Mouse (Mus musculus): ENCODE results near the gene Tmcc3.
"Not testable (repeated sequence)": the region's sequence is repeated elsewhere in the genome, so short reads cannot be mapped to it uniquely, and the experiment has no call there.

The Tmcc3 gene

DNA sequence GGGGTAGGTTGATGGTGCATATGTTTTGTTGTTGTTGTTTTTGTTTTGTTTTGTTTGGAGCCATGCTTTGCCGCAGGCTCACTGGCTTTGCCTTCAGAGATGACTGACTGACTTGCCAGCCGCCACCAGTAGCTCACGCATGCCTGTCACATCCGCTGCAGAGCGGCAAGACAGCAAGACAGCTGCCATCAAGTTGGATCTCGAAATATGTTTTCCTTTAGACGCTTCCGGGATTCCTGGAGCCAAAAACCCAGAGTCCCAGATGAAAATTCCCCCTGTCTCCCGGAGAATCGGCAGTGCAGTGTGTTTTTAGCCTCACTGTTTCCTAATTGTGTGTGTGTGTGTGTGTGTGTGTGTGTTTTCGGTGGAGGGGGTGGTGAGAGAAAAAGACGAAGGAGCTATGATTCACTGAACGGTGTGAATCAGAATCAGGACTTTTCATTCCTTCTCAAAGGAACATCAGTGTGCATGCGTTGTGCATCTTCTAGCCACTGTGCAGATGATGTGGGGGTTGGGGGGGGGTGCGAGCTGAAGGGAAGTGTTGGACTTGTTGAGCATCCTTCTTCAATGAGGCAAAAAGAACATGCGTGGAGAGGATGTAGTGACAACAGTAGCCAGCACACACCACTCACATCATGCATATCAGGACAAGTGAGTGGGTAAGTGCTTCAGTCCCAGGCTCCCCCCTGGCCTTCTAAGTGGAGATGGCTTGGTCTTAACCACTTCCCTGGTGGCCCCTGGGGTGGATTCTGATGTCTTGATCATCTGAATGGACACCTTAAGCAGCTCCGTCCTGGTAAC is 208.8 kb downstream of the Tmcc3 start:
- no peak for DNase-seq

DNA sequence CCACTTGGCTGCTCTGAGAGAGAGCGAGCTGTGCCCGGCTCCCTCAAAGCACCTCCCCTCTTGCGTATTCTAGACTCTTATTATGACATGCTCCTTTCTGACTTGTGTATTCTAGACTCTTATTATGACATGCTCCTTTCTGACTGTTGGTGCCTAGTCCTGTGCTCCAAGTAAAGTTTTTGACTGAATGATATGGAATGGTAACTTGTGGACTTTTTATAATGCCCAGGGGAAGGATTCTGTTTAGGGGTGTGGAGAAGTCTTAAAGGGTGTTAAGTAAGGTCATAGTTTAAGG is 209.3 kb downstream of the Tmcc3 start:
- DNase-seq = no peak

DNA sequence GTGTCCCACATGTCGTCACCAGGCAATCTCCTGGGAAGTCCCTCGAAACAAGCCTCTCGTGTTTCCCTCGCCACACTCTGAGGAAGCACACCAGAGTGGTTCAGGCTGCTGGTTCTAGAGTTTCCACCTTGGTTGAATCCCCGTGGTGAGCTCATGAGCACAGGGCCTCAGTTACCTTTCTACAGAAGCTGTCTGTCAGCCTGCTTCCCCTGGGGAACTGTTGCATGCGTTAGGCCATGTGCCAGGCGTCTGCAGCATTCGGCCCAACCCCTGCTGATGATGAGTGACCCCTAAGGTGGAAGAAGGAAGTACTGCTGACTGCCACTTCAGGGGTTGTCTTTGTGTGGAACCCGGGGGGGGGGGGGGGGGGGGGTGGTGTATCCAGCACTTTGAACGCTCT is 210.0 kb downstream of the Tmcc3 start:
- no peak for DNase-seq

DNA sequence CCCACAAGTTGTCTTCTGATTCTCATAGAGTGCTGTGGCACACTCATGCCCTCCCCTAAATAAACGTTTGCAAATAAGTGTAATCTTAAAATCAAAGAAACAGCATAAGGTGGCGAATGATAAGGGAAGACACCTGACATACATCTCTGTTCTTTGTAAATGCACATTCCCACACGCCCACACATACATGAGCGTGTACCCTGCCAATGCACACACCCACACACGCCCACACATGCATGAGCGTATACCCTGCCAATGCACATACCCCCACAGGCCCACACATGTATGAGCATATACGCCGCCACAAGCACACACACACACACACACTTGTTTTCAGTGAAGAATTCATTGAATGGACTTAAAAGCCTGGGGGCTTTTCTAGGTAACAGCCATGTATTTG is 211.5 kb downstream of the Tmcc3 start:
- peak; percentile 67 for DNase-seq

DNA sequence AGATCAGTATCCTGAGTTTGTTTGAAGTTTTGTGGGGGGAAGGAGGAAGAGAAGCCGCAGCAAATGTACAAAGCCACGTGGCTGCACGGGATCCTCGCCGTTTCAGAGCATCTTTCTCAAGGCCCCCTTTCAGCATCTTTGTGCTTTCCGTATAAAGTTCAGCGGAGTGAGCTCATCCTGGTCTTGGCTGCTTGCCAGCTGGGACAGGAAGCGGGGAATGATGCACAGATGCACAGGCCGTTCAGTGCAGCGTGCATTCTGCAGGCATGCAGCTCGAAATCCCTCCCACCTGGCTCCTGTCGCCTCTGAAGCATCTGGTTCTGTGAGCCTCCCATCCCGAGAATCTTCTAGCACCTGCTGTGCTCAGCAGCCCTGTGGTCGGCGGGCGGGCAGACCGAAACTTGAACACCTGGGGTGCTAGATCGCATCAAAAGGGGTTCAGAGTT is 212.0 kb downstream of the Tmcc3 start:
- DNase-seq = peak; percentile 86

DNA sequence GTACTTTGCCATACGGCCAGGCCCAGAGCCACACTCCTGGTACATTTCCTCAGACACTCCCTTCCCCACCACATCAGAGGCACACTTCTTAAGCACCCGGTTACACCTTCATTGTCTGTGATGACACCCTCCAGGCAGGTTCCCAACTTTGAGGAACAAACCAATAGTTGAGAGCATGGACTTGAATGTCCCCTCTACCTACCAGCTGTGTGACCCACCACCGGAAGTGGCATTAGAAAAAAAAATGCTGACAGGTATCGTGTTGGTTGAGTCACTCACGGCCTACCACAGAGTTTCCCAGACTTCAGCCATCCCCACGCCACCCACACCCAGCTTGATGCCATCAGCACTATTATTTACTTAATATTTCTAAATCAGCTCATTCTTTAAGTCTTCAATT is 213.2 kb downstream of the Tmcc3 start:
- DNase-seq = no peak

DNA sequence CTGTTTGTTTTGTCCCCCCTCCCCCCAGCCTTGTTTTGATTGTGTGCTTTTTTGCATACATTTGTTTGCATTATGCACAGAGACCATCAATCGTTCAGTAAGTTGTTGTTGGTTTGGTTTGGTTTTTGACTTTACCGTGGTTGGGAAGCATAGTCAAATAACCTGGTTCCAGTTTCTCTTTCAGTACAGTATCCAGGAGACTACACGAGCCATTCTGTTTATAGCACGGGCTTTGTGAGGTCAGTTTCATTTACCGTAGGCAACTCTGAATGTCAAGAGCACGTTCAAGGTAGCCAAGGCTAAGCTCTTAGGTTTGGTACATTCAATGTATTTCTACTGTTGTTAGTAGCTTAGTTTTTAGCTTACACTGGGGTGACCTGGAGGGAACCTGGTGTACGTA is 214.0 kb downstream of the Tmcc3 start:
- DNase-seq = no peak

DNA sequence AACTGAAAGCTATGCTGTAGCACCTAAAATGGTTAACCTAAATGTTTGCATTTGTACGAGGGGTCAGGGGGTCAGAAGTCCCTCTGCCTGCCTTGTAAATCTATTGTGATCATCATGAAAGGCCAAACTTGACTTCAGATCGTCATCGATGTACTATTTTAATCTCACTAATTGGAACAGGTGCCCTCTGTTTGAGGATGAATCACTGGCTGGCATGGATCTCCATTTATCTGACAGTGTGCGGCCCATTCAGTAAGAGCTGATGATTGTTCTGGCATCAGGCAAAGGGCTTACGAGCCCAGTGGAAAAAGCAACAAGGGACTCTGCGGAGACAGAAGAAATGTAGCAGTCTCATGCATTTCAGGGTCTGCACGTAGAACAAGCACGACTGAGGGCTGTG is 215.1 kb downstream of the Tmcc3 start:
- peak; percentile 71 for DNase-seq

DNA sequence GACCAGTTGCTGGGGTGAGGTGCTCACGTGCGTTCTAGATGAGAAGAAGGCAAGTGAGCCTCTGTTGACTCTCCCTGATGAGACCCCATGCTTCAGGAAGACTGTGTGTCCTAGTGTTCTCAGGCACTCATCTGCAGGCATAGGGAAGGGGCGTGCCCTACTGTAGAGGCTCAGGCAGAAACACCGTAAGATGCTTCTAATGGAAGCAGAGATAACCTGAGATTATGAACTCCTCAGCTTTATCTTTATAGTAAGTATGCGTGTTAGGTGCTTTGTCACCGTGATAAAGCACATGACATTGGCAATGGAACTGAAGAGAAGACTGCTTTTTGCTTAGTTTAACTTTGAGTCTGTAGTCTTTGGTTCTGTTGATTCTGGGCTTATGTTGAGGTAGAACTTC is 215.5 kb downstream of the Tmcc3 start:
- no peak for DNase-seq

DNA sequence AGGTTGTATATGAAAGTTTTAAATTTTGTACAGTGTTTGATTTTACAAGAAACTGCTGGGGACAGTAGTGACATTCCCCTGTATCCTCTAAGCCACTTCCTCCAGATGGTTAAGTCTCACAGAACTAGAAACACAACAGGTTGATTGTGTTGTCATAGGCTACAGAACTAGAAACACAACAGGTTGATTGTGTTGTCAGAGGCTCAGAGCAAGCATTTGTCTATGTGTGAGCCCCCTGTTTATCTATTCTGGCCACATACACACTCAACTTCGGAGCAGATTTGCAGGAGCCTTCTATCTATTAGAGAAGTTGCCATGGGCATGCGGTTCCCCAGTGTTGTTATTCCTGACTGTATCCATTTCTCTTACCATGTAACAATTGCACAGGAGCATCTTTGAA is 218.3 kb downstream of the Tmcc3 start:
- peak; percentile 45 for DNase-seq

DNA sequence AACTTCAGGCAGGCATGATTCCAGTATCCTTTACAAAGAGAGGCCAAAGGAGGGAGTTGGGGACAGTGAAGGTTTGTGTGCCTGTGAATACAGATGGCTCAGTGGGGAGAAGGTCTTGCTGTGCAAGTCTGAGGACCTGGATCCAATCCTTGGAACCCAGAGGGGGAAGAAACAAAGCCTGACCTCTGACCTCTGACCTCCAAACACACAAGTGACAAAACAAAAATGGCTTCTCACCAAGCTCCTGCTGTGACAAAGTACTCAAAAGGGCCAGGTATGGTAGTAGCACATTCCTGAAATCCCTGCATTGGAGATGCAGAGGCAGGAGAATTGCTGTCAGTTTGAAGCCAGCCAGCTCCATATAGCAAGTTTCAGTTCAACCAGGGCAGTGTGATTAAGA is 219.7 kb downstream of the Tmcc3 start:
- DNase-seq = no peak

DNA sequence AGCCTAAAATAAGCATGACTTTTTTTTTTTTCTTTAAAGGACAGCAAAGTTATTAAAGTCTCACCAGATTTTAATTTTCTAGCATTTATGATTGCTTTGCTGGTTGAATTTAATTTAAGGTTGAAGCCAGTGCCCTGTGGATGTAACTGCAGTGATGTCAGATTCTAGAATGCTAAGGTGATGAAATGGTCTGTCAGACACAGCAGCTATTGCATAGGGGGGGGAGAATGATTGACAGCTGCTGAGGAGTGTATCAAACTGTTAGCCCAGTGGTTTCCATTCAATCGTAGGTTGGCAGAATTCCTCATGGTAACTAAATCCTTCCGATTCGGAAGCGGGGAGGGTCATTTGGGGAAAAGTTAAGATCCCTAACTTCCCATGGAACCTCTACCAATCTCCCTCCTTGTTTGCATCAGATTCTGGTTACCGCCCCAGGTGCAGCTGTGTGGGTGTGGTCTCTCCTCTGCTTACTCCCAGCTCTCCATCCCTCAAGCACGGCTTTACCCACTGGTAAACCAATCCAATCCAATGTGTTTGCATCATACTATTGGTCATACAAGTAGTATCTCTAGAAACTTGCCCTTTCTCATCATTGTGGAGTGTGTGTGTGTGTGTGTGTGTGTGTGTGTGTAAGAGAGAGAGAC is 221.5 kb downstream of the Tmcc3 start:
- no peak for DNase-seq

DNA sequence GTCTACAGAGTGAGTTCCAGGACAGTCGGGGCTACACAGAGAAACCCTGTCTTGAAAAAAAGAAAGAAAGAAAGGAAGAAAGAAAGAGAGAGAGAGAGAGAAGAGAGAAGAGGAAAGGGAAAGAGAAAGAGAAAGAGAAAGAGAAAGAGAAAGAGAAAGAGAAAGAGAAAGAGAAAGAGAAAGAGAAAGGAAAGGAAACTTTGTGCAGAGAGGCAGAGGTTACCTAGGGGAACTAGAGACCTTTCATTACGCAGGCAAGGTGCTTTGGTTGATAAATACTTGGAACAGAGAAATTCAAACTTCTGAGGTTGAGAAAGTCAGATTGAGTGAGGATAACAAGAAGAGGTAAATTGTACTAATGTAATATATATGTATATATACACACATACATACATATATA is 226.9 kb downstream of the Tmcc3 start:
- not testable (repeated sequence) for DNase-seq

DNA sequence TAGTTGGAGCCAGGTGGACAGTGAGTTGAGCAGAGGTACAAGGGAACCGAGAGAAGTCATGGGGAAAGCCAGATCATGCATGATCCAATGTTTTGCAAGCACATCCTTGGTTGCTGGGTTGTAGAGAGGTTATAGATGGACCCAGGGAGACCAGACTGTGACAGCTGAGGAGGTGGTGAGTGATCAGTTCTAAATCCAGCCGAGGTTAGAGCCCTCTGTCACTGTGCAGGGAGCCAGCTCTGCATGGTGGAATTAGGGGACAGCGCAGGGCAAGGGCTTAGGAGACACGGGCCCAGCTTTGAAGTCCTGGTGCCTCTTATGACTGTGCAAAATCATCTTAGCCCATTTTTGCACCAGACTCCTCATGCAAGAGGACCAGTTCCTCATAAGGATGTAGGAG is 228.5 kb downstream of the Tmcc3 start:
- no peak for DNase-seq

DNA sequence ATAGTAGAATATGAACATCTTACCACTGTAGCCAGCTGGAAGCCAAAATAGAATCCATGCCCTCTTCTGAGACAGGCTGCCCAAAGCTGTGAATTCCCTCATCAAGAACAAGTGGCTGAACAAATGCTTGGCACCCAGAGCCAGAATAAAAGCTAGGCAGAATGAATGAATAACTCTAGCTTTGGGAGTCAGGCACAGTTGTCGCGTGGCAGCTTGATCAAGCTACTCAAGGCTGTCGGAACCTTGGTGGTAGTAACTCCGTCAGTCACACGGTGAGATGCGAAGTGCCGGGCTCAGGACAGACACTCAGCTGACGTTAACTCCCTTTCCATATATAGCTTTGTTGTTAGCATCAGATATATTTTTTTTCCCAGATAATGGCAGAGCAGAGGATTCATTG is 232.2 kb downstream of the Tmcc3 start:
- DNase-seq = peak; percentile 67

DNA sequence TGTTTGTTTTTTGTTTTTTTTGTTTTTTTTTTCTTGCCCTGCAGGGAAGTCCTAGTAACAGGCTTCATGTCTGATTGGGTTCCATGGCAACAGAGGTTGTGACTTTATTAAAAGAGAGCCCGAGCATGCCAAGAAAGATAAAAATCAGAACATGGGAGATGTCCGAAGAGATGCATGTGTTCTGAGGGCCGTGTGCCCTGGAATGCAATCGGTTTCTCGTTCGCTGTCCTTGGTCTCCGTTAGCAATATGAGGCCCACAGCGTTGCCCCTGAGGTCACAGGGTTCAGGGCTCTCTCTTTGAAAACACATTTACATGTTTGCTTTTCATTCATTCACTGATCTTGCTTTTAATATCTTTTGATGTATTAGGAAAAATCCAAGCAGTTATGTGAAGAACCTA is 233.1 kb downstream of the Tmcc3 start:
- DNase-seq = no peak

DNA sequence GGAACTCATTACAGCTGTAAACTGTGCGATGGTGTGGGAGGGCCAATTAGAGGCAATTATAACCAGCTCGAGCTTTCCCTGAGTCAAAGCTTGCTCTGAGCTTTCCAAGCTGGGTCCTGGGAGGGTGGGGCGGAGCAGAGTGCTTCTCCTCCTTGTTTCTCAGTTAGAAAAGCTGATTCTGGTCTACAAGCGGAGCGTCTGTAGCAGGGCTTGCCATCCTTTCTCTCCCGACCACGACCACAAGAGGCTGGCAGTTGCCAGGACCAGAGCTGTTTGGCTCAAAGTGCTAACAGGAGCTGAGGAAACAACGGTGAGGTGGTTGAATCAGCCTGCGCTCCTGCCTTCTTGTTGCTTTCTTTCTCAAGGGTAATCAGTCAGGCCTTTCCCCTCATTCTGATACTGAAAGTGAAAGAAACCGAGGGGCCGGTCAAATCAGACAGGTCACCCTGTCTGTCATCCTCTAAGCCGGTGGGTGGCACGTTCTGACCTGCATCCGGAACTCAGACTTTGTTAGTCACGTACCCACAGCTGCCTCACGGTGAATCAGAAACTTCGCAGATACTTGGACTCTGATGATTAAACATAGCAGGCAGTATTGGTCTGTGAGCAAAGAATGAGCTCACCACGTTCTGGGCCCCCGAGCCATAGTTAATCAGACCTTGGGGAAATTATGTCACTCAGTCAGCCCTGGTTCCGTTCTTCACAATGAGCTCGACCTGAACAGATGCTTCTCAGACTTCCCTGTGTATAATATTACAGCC is 233.7 kb downstream of the Tmcc3 start:
- peak; percentile 53 for DNase-seq

DNA sequence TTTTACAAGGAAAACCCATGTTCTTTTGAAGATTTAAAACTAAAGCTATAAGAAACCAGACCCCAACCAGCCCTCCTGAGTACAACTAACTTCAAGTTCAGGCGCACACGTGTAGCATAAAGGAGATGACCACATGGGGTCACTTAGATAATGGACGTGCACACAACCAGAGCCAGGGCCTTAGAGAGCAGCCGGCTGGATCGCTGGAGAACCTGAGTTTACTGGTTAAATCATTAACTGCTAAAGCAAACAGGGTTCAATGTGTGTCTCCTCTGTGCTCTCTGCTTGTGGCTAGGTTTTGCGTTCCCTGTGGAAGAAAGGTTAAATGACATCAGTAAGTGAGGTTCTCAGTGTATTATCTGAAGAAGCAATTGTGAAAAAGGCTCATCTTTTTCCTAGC is 234.9 kb downstream of the Tmcc3 start:
- no peak for DNase-seq

DNA sequence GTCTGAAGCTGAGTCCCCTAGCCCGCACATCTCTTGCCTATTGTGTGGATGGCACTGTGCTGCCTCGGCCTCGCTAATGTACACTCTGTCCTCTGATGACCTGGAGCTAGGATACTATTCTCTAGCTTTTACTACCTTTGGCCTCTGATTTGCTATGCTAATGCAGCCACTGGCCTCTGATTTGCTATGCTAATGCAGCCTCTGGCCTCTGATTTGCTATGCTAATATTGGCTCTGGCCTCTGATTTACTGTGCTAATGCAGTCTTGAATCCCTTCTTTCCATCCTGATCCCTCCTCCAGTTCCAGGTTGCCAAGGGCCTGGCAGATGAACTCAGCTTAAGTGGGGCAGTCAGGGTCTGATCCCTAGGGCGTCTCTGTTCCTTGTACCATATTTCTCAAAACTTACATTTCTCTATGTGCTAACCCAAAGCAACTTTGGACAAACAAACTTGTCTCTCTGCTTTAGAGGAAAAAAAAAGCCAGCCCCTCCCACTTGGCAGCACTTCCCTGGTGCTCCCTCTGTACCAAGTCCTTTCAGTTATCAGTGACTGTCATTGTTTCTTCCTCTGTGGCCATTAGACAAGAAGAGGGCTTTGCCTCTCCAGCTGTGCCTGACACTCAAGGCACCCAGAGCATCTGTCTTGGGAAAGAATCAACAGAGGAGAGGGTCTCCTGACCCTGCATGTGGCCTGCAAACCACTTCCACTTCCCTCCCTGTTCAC is 237.9 kb downstream of the Tmcc3 start:
- DNase-seq = peak; percentile 79

DNA sequence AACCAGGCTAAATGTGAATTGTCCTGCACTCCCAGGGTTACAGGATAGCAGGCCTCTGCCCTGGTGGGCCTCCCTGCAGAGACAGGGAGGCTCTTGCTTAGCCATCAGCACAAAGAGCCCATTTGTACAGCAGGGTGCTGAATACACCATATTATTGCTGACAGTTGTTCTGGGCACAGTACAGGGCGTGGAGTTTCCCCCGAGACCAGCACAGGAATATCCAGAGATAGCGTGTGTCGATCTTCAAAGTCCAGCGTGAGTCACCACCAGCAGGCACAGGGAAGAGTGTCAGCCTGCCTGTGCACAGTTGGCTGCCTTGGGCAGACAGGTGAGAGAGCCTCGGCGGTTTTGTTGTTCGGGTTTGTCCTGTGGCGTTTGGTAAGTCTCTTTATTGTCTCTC is 238.9 kb downstream of the Tmcc3 start:
- peak; percentile 72 for DNase-seq

DNA sequence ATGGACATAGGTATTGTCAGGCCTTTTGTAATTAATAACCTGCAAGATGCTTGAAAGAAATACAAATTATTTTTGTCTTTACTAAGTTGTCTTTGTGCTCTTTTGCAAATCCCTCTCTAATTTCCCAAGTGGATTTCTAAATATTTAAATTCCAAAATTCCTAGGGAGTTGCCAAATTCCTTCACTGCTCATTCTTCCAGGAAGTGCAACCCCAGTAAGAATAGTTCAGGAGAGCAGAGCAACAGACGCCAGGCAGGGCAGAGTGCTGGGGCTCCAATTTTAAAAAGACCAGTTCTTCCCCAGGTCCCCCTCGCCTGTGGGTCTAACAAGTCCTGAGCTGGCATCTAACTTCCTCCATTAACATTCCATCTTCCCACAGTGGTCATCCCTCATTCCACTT is 239.3 kb downstream of the Tmcc3 start:
- no peak for DNase-seq

DNA sequence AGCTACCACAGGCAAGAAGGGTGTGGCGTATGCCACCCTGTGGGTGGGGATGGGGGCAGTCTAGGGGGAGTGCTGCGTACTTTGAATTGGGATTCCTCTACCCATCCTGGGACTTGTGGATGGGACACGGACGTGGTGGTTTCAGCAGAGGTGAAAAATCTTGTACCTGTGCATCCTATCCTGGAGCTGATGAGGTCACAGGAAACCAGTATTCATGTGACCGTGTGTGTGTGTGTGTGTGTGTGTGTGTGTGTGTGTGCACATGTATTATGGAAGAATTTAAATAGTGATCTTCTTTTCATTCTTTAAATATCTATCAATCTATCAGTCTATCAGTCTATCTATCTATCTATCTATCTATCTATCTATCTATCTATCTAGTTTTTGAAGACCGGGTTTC is 239.8 kb downstream of the Tmcc3 start:
- DNase-seq = no peak

DNA sequence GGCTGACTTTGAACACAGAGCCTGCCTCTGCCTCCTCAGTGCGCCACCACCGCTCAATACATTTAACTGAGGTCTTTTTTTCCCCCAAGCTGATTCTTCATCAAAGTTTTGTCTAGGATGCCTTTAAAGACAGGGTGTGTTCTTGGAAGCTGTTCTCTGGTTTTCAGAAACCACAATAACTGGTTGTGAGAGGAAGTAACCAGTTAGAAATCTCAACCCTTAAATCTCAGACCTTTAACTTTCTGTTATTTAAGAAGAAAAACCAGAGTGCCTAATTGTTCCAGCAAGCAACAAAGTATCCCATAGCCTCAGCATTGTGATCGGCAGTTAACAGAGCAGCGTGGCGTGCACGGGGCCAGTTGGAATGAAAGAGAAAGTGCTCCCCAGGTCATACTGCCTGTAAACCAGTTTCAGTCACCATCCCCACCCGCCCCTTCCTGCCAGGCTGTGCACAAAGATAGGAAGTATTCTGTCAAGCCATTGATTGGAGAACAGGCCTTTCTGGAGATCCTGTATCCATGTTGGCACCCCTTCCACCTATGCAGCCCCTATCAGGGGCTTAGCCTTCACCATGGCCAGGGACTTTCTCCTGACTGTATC is 240.3 kb downstream of the Tmcc3 start:
- DNase-seq = no peak
